Mouse (Mus musculus): ENCODE results near the gene Cdk11b. TPM values are rescaled to one million over a fixed set of nuclear protein-coding genes. Genes with fewer than 3 reads are reported as not detected.

Cdk11b gene
- polyA plus RNA-seq (2015; fragmentation: Nextera tagmentation; extraction: Ambion mirVana) = 30.6 and 36.2 TPM in 2 replicates

- peak within 1 kb of the TSS; percentile 90 for H3K9ac ChIP-seq
- under 1% methylated on average over 84 of the region's 84 CpGs for WGBS (ENCODE audit: insufficient replicate concordance)
- DNase-seq = peak; percentile 94
- peak within 1 kb of the TSS; percentile 89 for H3K4me3 ChIP-seq (replicated peaks)
- H3K27ac ChIP-seq = peak within 1 kb of the TSS; percentile 95
- H3K4me1 ChIP-seq (replicated peaks) = peaks cover 22% of the 10 kb centered on the region
- no peaks in the 10 kb centered on the region for H3K27me3 ChIP-seq
- H3K9me3 ChIP-seq (replicated peaks) = no peaks in the 10 kb centered on the region
- H3K36me3 ChIP-seq = peaks cover 53% of the 10 kb centered on the region
- peak within 1 kb of the TSS; percentile 84 for H3K4me2 ChIP-seq
- ATAC-seq (ENCODE audit: low read depth) = peak; percentile 100
Observed at GRCm38 (mm10) chr4:155624338-155625291, at the start of gene Cdk11b. TSS of gene Cdk11b (plus strand) at chr4:155624854.

DNA sequence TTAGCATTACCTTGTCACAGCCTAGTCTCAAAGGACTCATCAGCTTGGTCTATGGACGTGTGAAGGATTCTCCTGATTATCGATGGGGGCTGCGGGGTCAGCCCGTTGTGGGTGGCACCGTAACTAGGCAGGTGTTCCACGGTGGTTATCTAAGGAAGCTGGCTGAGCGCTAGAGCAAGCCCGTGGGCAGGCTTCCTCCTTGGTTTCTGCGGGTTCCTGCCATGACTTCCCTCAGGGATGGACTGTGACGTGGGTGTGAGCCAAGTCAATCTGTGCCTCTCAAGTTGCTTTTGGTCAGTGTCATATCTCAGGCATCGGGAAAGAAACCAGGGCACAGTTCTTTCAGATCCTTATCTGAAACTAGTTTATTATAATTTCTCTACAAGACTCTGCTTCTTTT is 49.7 kb upstream of the Cdk11b start:
- no peak for DNase-seq
- H3K27ac ChIP-seq = no peak overlapping the region
- WGBS (ENCODE audit: insufficient replicate concordance) = 26% methylated on average over 11 of the region's 11 CpGs

DNA sequence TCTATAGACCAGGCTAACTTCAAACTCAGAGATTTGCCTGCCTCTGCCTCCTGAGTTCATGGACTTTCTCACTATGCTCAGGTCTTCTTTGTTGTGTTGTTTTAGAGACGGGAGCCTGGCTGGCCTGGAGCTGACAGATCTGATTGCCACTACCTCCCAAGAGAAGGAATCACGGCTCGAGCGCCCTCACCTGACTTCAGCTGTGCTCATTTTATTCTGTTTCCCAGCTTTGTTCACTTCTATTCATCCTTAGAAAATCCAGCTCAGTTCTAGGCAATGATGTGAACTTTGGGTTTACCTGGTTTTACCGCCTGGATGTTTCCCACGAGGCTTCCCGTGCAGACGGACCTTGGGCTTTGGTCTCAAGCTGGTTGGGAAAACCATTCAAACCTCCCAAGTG is 49.1 kb upstream of the Cdk11b start:
- WGBS (ENCODE audit: insufficient replicate concordance) = 81% methylated on average over 8 of the region's 8 CpGs
- H3K27me3 ChIP-seq = no peaks in the 10 kb centered on the region
- peaks cover 37% of the 10 kb centered on the region for H3K36me3 ChIP-seq
- H3K4me1 ChIP-seq (replicated peaks) = peaks cover 54% of the 10 kb centered on the region
- no peak overlapping the region for H3K4me3 ChIP-seq (replicated peaks)
- no peak overlapping the region for H3K9ac ChIP-seq
- H3K27ac ChIP-seq = no peak overlapping the region
- no peaks in the 10 kb centered on the region for H3K9me3 ChIP-seq (replicated peaks)
- ATAC-seq (ENCODE audit: low read depth) = no peak
- no peak overlapping the region for H3K4me2 ChIP-seq
- no peak for DNase-seq

More for the DNA sequence above, 49.7 kb upstream of the Cdk11b start:
- Histone ChIP-seq H3K4me3 (replicated peaks) (no peak overlapping the region), H3K9me3 (replicated peaks) (no peaks in the 10 kb centered on the region), H3K4me2 (no peak overlapping the region), H3K36me3 (peaks cover 37% of the 10 kb centered on the region), H3K4me1 (replicated peaks) (peaks cover 60% of the 10 kb centered on the region), H3K9ac (no peak overlapping the region), H3K27me3 (no peaks in the 10 kb centered on the region)
- no peak for ATAC-seq (ENCODE audit: low read depth)

DNA sequence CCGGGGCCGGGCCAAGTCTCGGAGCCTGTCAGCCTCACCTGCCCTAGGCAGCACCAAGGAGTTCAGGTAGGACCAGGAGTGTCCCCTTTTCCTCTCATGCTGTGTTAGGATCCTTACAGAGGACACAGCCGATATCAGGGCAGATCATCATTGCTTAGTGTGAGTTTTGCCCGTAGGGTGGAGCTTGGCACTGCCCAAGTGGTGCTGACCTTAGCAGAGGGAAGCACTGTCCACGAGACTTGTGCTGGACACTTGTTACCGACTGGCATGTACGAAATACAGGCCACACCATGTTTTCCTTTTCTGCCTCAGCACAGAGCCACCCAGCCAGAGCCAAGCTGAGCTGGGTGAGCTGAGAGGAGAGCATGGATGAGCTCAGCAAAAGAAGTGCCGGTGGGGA is 47.5 kb upstream of the Cdk11b start:
- Histone ChIP-seq H3K4me3 (replicated peaks) (no peak overlapping the region), H3K9ac (no peak overlapping the region), H3K4me1 (replicated peaks) (peaks cover 41% of the 10 kb centered on the region), H3K27me3 (no peaks in the 10 kb centered on the region), H3K4me2 (no peak overlapping the region), H3K27ac (0 out of 2 replicates have a peak overlapping the region, but pooled peaks have one; percentile 7), H3K9me3 (replicated peaks) (no peaks in the 10 kb centered on the region), H3K36me3 (peaks cover 42% of the 10 kb centered on the region)
- ATAC-seq (ENCODE audit: low read depth) (no peak), DNase-seq (no peak)
- WGBS (ENCODE audit: insufficient replicate concordance) = 84% methylated on average over 9 of the region's 9 CpGs

GRCm38 (mm10) chr4:155577741-155578140 is 46.9 kb upstream of the Cdk11b start:
- ATAC-seq (ENCODE audit: low read depth) (no peak), DNase-seq (no peak)
- H3K27ac ChIP-seq = 0 out of 2 replicates have a peak overlapping the region, but pooled peaks have one; percentile 7
- H3K4me1 ChIP-seq (replicated peaks) = peaks cover 38% of the 10 kb centered on the region
- no peak overlapping the region for H3K9ac ChIP-seq
- peaks cover 47% of the 10 kb centered on the region for H3K36me3 ChIP-seq
- H3K27me3 ChIP-seq = no peaks in the 10 kb centered on the region
- 68% methylated on average over 5 of the region's 5 CpGs for WGBS (ENCODE audit: insufficient replicate concordance)
- H3K4me2 ChIP-seq = no peak overlapping the region
- no peak overlapping the region for H3K4me3 ChIP-seq (replicated peaks)
- no peaks in the 10 kb centered on the region for H3K9me3 ChIP-seq (replicated peaks)

- ATAC-seq (ENCODE audit: low read depth) = no peak
- Histone ChIP-seq H3K9me3 (replicated peaks) (no peaks in the 10 kb centered on the region), H3K9ac (no peak overlapping the region), H3K4me3 (replicated peaks) (no peak overlapping the region), H3K36me3 (peaks cover 51% of the 10 kb centered on the region), H3K4me2 (no peak overlapping the region), H3K27ac (0 out of 2 replicates have a peak overlapping the region, but pooled peaks have one; percentile 27), H3K4me1 (replicated peaks) (peaks cover 32% of the 10 kb centered on the region), H3K27me3 (no peaks in the 10 kb centered on the region)
- WGBS (ENCODE audit: insufficient replicate concordance) = 72% methylated on average over 7 of the region's 7 CpGs
- DNase-seq = no peak
Observed at GRCm38 (mm10) chr4:155578336-155579125, 46.1 kb upstream of the Cdk11b start.

- 55% methylated on average over 1 of the region's 1 CpGs for WGBS (ENCODE audit: insufficient replicate concordance)
- Histone ChIP-seq H3K4me3 (replicated peaks) (no peak overlapping the region), H3K36me3 (peaks cover 70% of the 10 kb centered on the region), H3K4me2 (no peak overlapping the region), H3K27ac (no peak overlapping the region), H3K27me3 (no peaks in the 10 kb centered on the region), H3K9ac (no peak overlapping the region), H3K9me3 (replicated peaks) (no peaks in the 10 kb centered on the region), H3K4me1 (replicated peaks) (peaks cover 17% of the 10 kb centered on the region)
- no peak for DNase-seq
- ATAC-seq (ENCODE audit: low read depth) = no peak
Observed at GRCm38 (mm10) chr4:155580420-155580819, 44.2 kb upstream of the Cdk11b start.

- ATAC-seq (ENCODE audit: low read depth) = 0 out of 2 replicates have a peak, but pooled peaks have one; percentile 15
- Histone ChIP-seq H3K4me3 (replicated peaks) (no peak overlapping the region), H3K9ac (no peak overlapping the region), H3K36me3 (peaks cover 75% of the 10 kb centered on the region), H3K27me3 (no peaks in the 10 kb centered on the region), H3K4me2 (no peak overlapping the region), H3K27ac (no peak overlapping the region), H3K4me1 (replicated peaks) (peaks cover 15% of the 10 kb centered on the region), H3K9me3 (replicated peaks) (no peaks in the 10 kb centered on the region)
- DNase-seq = no peak
- 74% methylated on average over 6 of the region's 6 CpGs for WGBS (ENCODE audit: insufficient replicate concordance)
Observed at GRCm38 (mm10) chr4:155582279-155582905, 42.3 kb upstream of the Cdk11b start.

DNA sequence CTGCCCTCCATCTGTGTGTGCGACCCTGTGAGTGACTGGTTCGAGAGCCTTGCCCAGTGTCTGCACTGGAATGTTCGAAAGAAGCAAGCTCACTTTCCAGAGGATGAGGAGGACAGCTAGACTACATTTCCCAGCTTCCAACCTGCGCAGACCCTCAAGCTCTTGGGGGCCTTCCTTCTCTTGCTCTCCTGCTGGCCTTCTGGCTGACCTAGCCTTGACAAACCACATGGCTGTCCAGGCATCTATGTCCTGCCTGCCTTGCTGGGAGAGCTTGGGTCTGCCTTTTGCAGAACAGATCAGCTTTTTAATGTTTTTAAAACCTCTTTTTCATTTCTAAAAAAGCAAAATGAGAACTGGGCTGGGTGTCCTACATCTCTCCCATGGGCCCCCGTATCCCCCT is 35.3 kb upstream of the Cdk11b start:
- Histone ChIP-seq H3K27ac (no peak overlapping the region), H3K9ac (no peak overlapping the region), H3K27me3 (no peaks in the 10 kb centered on the region), H3K36me3 (peaks cover 67% of the 10 kb centered on the region), H3K4me3 (replicated peaks) (no peak overlapping the region), H3K9me3 (replicated peaks) (no peaks in the 10 kb centered on the region), H3K4me2 (no peak overlapping the region), H3K4me1 (replicated peaks) (no peaks in the 10 kb centered on the region)
- no peak for DNase-seq
- 85% methylated on average over 5 of the region's 5 CpGs for WGBS (ENCODE audit: insufficient replicate concordance)
- no peak for ATAC-seq (ENCODE audit: low read depth)

DNA sequence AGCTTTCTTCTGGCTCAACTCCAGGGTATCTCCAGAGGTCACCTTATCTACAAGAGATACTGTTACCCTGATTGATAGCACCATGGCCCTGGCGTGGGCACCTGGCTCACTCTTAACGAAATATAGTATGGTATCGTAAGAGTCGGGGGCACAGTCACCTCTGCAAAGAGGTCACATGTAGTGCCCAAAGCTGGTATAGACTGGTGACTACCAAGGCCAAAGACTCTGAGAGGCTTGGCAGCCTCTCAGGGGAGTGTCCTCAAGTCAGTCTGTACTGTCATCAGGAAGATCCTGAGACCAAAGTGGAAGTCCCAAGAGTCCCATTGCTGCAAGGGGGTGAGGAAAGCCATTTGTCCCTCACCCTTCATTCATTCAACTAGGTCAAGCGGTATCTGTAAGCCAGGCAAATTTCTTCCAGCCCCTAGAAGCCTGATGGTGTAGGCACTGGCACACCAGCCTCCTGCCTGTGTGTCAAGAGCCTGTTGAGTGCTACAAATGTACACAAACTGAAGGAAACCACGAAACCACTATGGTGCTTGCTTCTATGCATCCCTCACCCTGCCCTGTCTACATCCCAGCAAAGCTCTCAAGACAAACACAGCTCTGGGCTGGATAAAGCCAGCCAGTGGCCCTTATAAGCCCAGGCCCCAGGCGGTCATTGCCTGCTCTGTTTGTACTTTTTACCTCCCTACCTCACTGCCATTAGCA is 33.5 kb upstream of the Cdk11b start:
- 54% methylated on average over 7 of the region's 7 CpGs for WGBS (ENCODE audit: insufficient replicate concordance)
- ATAC-seq (ENCODE audit: low read depth) (0 out of 2 replicates have a peak, but pooled peaks have one; percentile 19), DNase-seq (no peak)
- Histone ChIP-seq H3K9ac (no peak overlapping the region), H3K27me3 (no peaks in the 10 kb centered on the region), H3K4me3 (replicated peaks) (no peak overlapping the region), H3K9me3 (replicated peaks) (no peaks in the 10 kb centered on the region), H3K4me2 (no peak overlapping the region), H3K27ac (no peak overlapping the region), H3K36me3 (peaks cover 49% of the 10 kb centered on the region), H3K4me1 (replicated peaks) (peaks cover 7% of the 10 kb centered on the region)
